Mouse (Mus musculus): Measurements from ENCODE around the gene Gm49510. TPM values are rescaled to one million over a fixed set of nuclear protein-coding genes. Genes with fewer than 3 reads are reported as not detected.
A peak's percentile ranks its signal among the peaks of the same experiment; 100 is the strongest.

Gm49510 gene
- total and polyA plus RNA-seq, 3 experiments = 0.12 to 0.25 TPM; not detected in 1

GRCm38 (mm10) chr15:78927021-78927787 is 27.7 kb downstream of the Gm49510 start:
- TF ChIP-seq MAX (IDR thresholded peaks at IDR 0.05; ENCODE audit: low read length) = no peak
- no peak for TF ChIP-seq NRF1 (IDR thresholded peaks at IDR 0.05; ENCODE audit: low read depth, low read length)
- peak; percentile 85 for TF ChIP-seq ZNF384 (IDR thresholded peaks at IDR 0.05; ENCODE audit: low read depth, low read length)
- TF ChIP-seq POLR2A (IDR thresholded peaks at IDR 0.05; ENCODE audit: low read depth, low read length) = no peak
- TF ChIP-seq SMC3 (IDR thresholded peaks at IDR 0.05; ENCODE audit: low read depth, low read length) = no peak
- no peak for TF ChIP-seq KAT2A (IDR thresholded peaks at IDR 0.05; ENCODE audit: insufficient replicate concordance, low read length)
- 0 out of 2 replicates have a peak, but pooled peaks have one; percentile 5 for TF ChIP-seq SIN3A (IDR thresholded peaks at IDR 0.05; ENCODE audit: low read length)
- Histone ChIP-seq H3K4me1 (ENCODE audit: control insufficient read depth in 1 of 2, insufficient read depth in 2 of 2) (peaks cover 29 to 58% of the 10 kb centered on the region in 2 experiments), H3K27me3 (replicated peaks) (no peaks in the 10 kb centered on the region), H3K4me2 (ENCODE audit: insufficient read depth, low read depth, poor library complexity, severe bottlenecking) (peak overlapping the region; percentile 95), H3K79me2 (replicated peaks; ENCODE audit: control insufficient read depth, extremely low read depth, insufficient read depth, poor library complexity, severe bottlenecking) (peaks cover 4% of the 10 kb centered on the region; the same call in 1 of the 2 replicates), H3K27ac (ENCODE audit: insufficient read depth, low read depth) (peak overlapping the region; percentile 91), H3K9ac (ENCODE audit: insufficient read depth, low read depth) (peak overlapping the region; percentile 70), H3K36me3 (replicated peaks in 1 of 2; ENCODE audit: control insufficient read depth in 1 of 2, insufficient read depth in 1 of 2, low read length in 1 of 2) (peaks cover 12 to 25% of the 10 kb centered on the region in 2 experiments), H3K9me3 (replicated peaks; ENCODE audit: low read length) (no peaks in the 10 kb centered on the region), H3K4me3 (replicated peaks in 1 of 3; ENCODE audit: low read depth in 2 of 3, low read length in 2 of 3, poor library complexity in 1 of 3) (peak overlapping the region; percentile 61 to 84 (median 74))
- DNase-seq (ENCODE audit: extremely low read depth) = no peak
- dilution Hi-C loops (cut with MboI; ENCODE audit: extremely low pct_ligation_motif_present, extremely low pct_unique_long_range_greater_than_20kb, low sequenced_read_pairs) (no loop called here), in situ Hi-C loops (cut with MboI; ENCODE audit: low pct_ligation_motif_present, low pct_unique_long_range_greater_than_20kb, low sequenced_read_pairs) (no loop called here)

- dilution Hi-C loops (cut with MboI; ENCODE audit: extremely low pct_ligation_motif_present, extremely low pct_unique_long_range_greater_than_20kb, low sequenced_read_pairs) (no loop called here), in situ Hi-C loops (cut with MboI; ENCODE audit: low pct_ligation_motif_present, low pct_unique_long_range_greater_than_20kb, low sequenced_read_pairs) (no loop called here)
- peak; percentile 94 for DNase-seq (ENCODE audit: extremely low read depth)
- TF ChIP-seq UBTF (IDR thresholded peaks at IDR 0.05; ENCODE audit: low read depth, low read length) = no peak; the same call in 1 of the 2 replicates
- TF ChIP-seq HCFC1 (IDR thresholded peaks at IDR 0.05; ENCODE audit: low read depth, low read length) = peak; percentile 51
- TF ChIP-seq KAT2A (IDR thresholded peaks at IDR 0.05; ENCODE audit: insufficient replicate concordance, low read length) = 0 out of 2 replicates have a peak, but pooled peaks have one; percentile 22
- TF ChIP-seq BHLHE40 (IDR thresholded peaks at IDR 0.05; ENCODE audit: low read depth, low read length) = peak; percentile 71
- TF ChIP-seq MAX (IDR thresholded peaks at IDR 0.05; ENCODE audit: low read length) = peak; percentile 65; the same call in 1 of the 2 replicates
- peak; percentile 83 for TF ChIP-seq MXI1 (IDR thresholded peaks at IDR 0.05; ENCODE audit: low read depth, low read length)
- TF ChIP-seq IRF4 (IDR thresholded peaks at IDR 0.05; ENCODE audit: low read depth, low read length) = peak; percentile 78; the same call in 1 of the 2 replicates
- peak; percentile 73 for TF ChIP-seq ELF1 (IDR thresholded peaks at IDR 0.05; ENCODE audit: low read depth, low read length)
- peak; percentile 94 for TF ChIP-seq SIN3A (IDR thresholded peaks at IDR 0.05; ENCODE audit: low read length)
- TF ChIP-seq MEF2A (IDR thresholded peaks at IDR 0.05; ENCODE audit: borderline replicate concordance, low read depth, low read length) = peak; percentile 73
- peak; percentile 92 for TF ChIP-seq TCF12 (IDR thresholded peaks at IDR 0.05; ENCODE audit: low read depth, low read length)
- peak; percentile 86 for TF ChIP-seq MAZ (IDR thresholded peaks at IDR 0.05; ENCODE audit: low read depth, low read length)
- no peak for TF ChIP-seq PAX5 (IDR thresholded peaks at IDR 0.05; ENCODE audit: low read length)
- TF ChIP-seq SMC3 (IDR thresholded peaks at IDR 0.05; ENCODE audit: low read depth, low read length) = peak; percentile 14; the same call in 1 of the 2 replicates
- no peak for TF ChIP-seq RCOR1 (conservative IDR thresholded peaks at IDR 0.05; ENCODE audit: low read depth, low read length)
- TF ChIP-seq POLR2A (IDR thresholded peaks at IDR 0.05; ENCODE audit: low read depth, low read length) = peak; percentile 56
- peak; percentile 24; the same call in 1 of the 2 replicates for TF ChIP-seq NRF1 (IDR thresholded peaks at IDR 0.05; ENCODE audit: low read depth, low read length)
- peak; percentile 93 for TF ChIP-seq ETS1 (conservative IDR thresholded peaks at IDR 0.05; ENCODE audit: low read depth, low read length)
- 0 out of 2 replicates have a peak, but pooled peaks have one; percentile 47 for TF ChIP-seq MAFK (IDR thresholded peaks at IDR 0.05; ENCODE audit: insufficient replicate concordance, low read length)
- no peak for TF ChIP-seq CTCF (conservative IDR thresholded peaks at IDR 0.05 in 1 of 2, IDR thresholded peaks at IDR 0.05 in 1 of 2; ENCODE audit: low read depth in 2 of 2, low read length in 2 of 2)
- TF ChIP-seq MYC (IDR thresholded peaks at IDR 0.05; ENCODE audit: low read depth, low read length) = no peak
- peak; percentile 23; the same call in 1 of the 2 replicates for TF ChIP-seq JUN (IDR thresholded peaks at IDR 0.05; ENCODE audit: insufficient read depth, low read depth, low read length)
- 0 out of 2 replicates have a peak, but pooled peaks have one; percentile 44 for TF ChIP-seq CHD1 (IDR thresholded peaks at IDR 0.05; ENCODE audit: low read depth, low read length)
- TF ChIP-seq ZKSCAN1 (IDR thresholded peaks at IDR 0.05; ENCODE audit: borderline replicate concordance, low read depth, low read length) = no peak
- TF ChIP-seq CHD2 (IDR thresholded peaks at IDR 0.05; ENCODE audit: low read length) = no peak
- TF ChIP-seq E2F4 (IDR thresholded peaks at IDR 0.05; ENCODE audit: insufficient replicate concordance, low read depth, low read length) = peak; percentile 52; the same call in 1 of the 2 replicates
Observed at GRCm38 (mm10) chr15:78927788-78928457, 28.5 kb downstream of the Gm49510 start.

More at GRCm38 (mm10) chr15:78927788-78928457, 28.5 kb downstream of the Gm49510 start:
- H3K9me3 ChIP-seq (replicated peaks; ENCODE audit: low read length) = no peaks in the 10 kb centered on the region
- H3K9ac ChIP-seq (ENCODE audit: insufficient read depth, low read depth) = peak overlapping the region; percentile 70
- peaks cover 4% of the 10 kb centered on the region; the same call in 1 of the 2 replicates for H3K79me2 ChIP-seq (replicated peaks; ENCODE audit: control insufficient read depth, extremely low read depth, insufficient read depth, poor library complexity, severe bottlenecking)
- H3K4me3 ChIP-seq (replicated peaks in 1 of 3; ENCODE audit: low read depth in 2 of 3, low read length in 2 of 3, poor library complexity in 1 of 3) = peak overlapping the region; percentile 61 to 84 (median 74)
- H3K4me2 ChIP-seq (ENCODE audit: insufficient read depth, low read depth, poor library complexity, severe bottlenecking) = peak overlapping the region; percentile 95
- peaks cover 23 to 55% of the 10 kb centered on the region in 2 experiments for H3K4me1 ChIP-seq (ENCODE audit: control insufficient read depth in 1 of 2, insufficient read depth in 2 of 2)
- no peaks in the 10 kb centered on the region for H3K27me3 ChIP-seq (replicated peaks)
- H3K27ac ChIP-seq (ENCODE audit: insufficient read depth, low read depth) = peak overlapping the region; percentile 91
- peaks cover 12 to 25% of the 10 kb centered on the region in 2 experiments for H3K36me3 ChIP-seq (replicated peaks in 1 of 2; ENCODE audit: control insufficient read depth in 1 of 2, insufficient read depth in 1 of 2, low read length in 1 of 2)
